Mouse (Mus musculus) brown adipose tissue, adult 24 weeks (tissue): Measurements from ENCODE around the gene Erbin. TPM values are rescaled to one million over a fixed set of nuclear protein-coding genes. Genes with fewer than 3 reads are reported as not detected.

Experiments used
- H3K27ac ChIP-seq: fragments of 200-500 bp; replicated peaks from 2 replicates; pipeline ENCODE4 v1.5.1; 2012; ENCODE audit warnings: low read depth, mild to moderate bottlenecking, low read length
- H3K4me1 ChIP-seq: fragments of 200-500 bp; 2 replicates; pipeline ENCODE4 v1.6.1; 2012; ENCODE audit warnings: low read length, mixed read lengths; ENCODE audit not compliant: control insufficient read depth, insufficient read depth, insufficient read length
- H3K4me3 ChIP-seq: fragments of 200-500 bp; 2 replicates; pipeline ENCODE4 v1.5.1; 2012; ENCODE audit warnings: low read depth, mild to moderate bottlenecking, low read length, moderate library complexity; ENCODE audit not compliant: insufficient read depth
- polyA plus RNA-seq: library from polyadenylated mRNA; stranded (reverse); fragments of >200 nt; gene quantifications from 2 replicates; pipeline ENCODE4 v1.2.4, GENCODE M21; 2012; ENCODE audit not compliant: missing spikeins, insufficient read depth, insufficient read length

The Erbin gene
- polyA plus RNA-seq, 1 experiment: 23.2 TPM

- no peaks in the 10 kb centered on the region for H3K4me1 ChIP-seq
- no peak overlapping the region for H3K4me3 ChIP-seq
- no peak overlapping the region for H3K27ac ChIP-seq
These were observed 44.3 kb downstream of the Erbin start for GRCm38 (mm10) chr13:103875823-103876514.

DNA sequence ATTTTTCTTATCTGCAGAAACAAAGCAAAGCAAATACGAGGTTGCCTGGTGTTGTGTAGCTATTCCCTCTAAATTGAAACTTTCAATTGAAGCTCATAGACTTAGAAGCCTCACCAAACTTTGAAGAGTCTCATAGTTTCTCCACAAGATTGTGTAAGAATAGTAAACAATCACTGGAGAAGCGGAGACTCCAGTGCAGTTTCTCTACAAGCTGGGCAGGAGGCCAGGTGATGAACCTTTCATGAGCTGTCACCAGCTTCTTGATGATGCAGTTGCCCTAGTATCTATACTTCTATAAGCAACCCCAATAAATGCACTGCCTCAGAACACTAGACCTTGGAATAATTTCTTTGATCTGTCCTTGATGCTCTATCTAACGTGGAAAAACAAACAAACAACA lies 49.5 kb downstream of the Erbin start:
- no peak overlapping the region for H3K27ac ChIP-seq
- H3K4me1 ChIP-seq: no peaks in the 10 kb centered on the region
- H3K4me3 ChIP-seq: no peak overlapping the region

DNA sequence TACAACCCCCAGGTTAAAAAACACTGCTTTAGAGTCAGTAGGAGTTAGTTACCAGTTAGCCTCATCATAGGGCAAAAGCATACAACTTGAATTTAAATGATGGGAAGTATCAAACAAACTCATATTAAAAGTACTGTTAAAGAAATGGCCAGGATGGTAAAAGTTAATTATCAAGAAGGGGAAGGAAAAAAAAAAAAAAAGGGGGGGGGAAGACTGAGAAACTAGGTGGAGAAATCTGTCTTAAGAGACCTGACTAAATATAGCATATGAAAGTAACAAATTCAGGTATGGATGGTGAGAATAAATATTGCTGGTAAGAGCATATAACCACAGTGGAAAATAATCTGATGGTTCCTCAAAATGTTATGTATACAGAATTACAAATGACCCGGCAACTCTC lies 50.2 kb downstream of the Erbin start:
- no peak overlapping the region for H3K4me3 ChIP-seq
- no peaks in the 10 kb centered on the region for H3K4me1 ChIP-seq
- no peak overlapping the region for H3K27ac ChIP-seq

DNA sequence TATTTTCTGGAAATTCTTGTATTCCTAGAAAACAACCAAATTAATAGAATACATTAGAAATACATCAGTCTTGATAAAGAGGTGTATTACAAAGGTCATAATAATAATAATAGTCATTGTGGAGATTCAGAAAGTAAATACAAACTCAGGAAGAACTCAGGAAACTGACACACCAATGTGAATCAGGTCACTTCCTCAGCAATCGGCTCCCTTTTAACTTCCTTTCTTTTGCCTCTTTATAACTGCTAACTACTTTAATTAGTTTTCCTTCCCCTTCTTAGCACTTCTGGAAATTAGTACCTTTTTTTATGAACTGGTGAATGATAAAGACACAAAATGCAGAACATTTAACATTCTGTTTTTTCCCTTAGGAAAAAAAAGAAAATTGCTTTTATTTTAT lies 51.4 kb downstream of the Erbin start:
- H3K27ac ChIP-seq: no peak overlapping the region

GRCm38 (mm10) chr13:103862041-103862440 lies 58.3 kb downstream of the Erbin start:
- H3K4me1 ChIP-seq: no peaks in the 10 kb centered on the region
- no peak overlapping the region for H3K4me3 ChIP-seq
- H3K27ac ChIP-seq: no peak overlapping the region

More for the DNA sequence above, 51.4 kb downstream of the Erbin start:
- H3K4me1 ChIP-seq: no peaks in the 10 kb centered on the region
- no peak overlapping the region for H3K4me3 ChIP-seq

GRCm38 (mm10) chr13:103859041-103859440 lies 61.3 kb downstream of the Erbin start:
- Histone ChIP-seq H3K27ac (no peak overlapping the region), H3K4me3 (no peak overlapping the region), H3K4me1 (no peaks in the 10 kb centered on the region)

DNA sequence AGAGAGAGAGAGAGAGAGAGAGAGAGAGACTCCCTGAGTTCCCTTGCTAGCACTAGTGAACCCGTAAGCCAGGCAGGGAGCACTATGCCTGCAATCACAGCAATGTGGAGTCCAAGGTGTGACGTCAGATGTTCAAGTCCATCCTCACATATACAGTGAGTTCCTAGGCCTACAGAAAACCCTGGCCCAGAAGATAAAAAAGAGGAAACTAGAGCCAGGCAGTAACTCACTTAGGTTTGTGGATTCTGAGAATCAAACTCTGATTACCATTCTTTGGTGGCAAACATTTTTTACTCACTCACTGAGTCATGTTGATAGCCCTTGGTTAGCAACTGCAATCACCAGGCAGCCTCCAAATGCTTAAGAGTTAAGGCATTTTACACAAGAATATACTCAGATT lies 72.7 kb downstream of the Erbin start:
- H3K4me1 ChIP-seq: no peaks in the 10 kb centered on the region
- H3K27ac ChIP-seq: no peak overlapping the region
- no peak overlapping the region for H3K4me3 ChIP-seq

GRCm38 (mm10) chr13:103841287-103842201 lies 78.8 kb downstream of the Erbin start:
- no peak overlapping the region for H3K4me3 ChIP-seq
- no peaks in the 10 kb centered on the region; the same call in 1 of the 2 replicates for H3K4me1 ChIP-seq
- H3K27ac ChIP-seq: no peak overlapping the region

DNA sequence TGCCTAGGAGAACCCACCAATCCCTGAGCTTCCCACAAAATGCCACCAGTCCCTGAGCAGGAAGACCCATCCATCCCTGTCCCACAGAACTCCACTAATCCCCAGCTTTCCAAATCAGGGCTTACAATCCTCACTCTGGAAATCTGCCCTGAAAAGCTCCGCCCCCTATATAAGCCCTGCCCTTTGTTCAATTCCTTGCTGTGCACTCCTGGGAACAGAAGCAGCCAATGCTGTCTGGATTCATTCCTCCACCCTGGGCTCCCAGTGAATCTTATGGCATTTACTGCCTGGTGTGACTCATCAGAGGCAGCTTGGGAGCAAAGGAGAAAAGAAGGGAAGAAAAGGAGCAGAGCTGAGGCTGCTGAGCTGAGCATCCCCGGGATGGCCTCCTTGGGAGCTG lies 81.7 kb downstream of the Erbin start:
- no peaks in the 10 kb centered on the region; the same call in 1 of the 2 replicates for H3K4me1 ChIP-seq
- no peak overlapping the region for H3K4me3 ChIP-seq
- H3K27ac ChIP-seq: no peak overlapping the region

- no peaks in the 10 kb centered on the region for H3K4me1 ChIP-seq
- no peak overlapping the region for H3K4me3 ChIP-seq
- H3K27ac ChIP-seq: no peak overlapping the region
These were observed 90.6 kb downstream of the Erbin start for GRCm38 (mm10) chr13:103829623-103830135.

GRCm38 (mm10) chr13:103822270-103822669 lies 98.0 kb downstream of the Erbin start:
- no peaks in the 10 kb centered on the region for H3K4me1 ChIP-seq

GRCm38 (mm10) chr13:103819377-103819776 lies 100.9 kb downstream of the Erbin start:
- no peaks in the 10 kb centered on the region for H3K4me1 ChIP-seq
- no peak overlapping the region for H3K27ac ChIP-seq
- H3K4me3 ChIP-seq: no peak overlapping the region

More at GRCm38 (mm10) chr13:103822270-103822669, 98.0 kb downstream of the Erbin start:
- no peak overlapping the region for H3K27ac ChIP-seq
- H3K4me3 ChIP-seq: no peak overlapping the region

DNA sequence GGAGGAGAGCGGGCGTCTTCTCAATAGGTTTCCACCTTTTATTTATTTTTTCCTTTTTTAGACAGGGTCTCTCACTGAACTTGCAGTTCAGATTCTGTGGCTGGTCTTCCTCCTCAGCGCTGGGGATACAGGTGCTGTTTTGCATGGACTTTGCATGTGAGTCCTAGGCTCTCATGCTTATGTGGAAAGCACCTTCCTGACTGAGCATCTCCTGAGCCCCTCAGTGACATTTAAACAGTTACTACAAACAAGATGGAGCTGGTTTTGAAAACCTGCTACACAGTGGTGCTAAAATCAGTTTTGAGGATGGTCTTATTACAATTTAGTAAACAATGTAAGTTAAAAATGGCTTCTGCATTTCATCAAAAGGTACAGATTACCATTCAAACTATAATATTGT lies 102.4 kb downstream of the Erbin start:
- Histone ChIP-seq H3K4me1 (no peaks in the 10 kb centered on the region), H3K27ac (no peak overlapping the region), H3K4me3 (no peak overlapping the region)

DNA sequence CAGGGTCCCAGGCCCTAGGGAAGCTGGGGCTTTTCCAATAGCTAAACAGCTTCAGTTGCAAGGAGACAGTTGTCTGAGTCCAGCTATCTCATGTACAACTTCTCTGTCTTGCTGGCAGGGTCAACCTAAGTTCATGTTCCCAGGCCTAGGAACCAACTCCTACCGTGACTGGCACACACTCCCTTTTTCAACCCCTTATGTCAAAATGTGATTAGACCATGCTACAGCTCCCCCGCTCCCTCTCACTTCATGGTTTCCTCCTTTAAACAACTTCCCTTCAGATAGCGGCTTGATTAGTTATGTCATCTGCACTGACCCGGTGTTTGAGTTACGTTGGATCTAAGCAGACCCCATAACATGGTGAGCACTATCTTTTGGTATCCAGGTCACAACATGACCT lies 112.8 kb downstream of the Erbin start:
- Histone ChIP-seq H3K4me3 (no peak overlapping the region), H3K4me1 (no peaks in the 10 kb centered on the region), H3K27ac (no peak overlapping the region)

DNA sequence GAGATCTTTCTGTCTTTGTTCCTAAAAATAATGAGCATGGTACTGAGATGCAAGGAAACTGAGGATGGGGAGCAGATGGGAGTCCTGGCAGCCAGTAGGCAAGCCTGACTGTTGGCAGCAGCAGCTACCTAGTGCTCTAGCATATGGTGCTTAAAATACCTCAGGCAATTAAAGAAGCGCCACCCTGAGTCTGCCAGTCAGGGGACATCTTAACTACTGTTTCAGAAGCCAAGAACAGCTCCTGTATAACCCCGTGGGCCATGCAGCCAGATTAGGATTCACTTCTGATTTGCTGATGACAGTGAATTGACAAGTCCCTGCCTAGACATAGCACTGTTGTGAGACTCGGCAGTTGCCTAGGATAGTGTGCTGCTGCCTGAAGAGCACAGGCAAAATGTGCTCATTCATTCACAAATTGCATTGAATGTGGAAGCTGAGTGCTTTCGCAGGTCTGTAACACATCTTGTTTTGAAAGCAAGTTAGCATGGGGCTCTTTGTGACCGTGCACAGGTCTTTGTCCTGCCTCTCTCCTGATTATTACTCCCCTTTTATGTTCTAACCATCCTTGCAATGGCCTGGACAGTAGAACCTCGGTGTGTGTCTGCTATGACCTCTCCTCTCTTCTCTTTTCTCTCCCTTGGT lies 114.0 kb downstream of the Erbin start:
- Histone ChIP-seq H3K4me1 (no peaks in the 10 kb centered on the region), H3K4me3 (no peak overlapping the region), H3K27ac (no peak overlapping the region)
